Mouse (Mus musculus): ENCODE results near the gene Prmt7. TPM values are rescaled to one million over a fixed set of nuclear protein-coding genes. Genes with fewer than 3 reads are reported as not detected.

The Prmt7 gene
- 68.8 and 73.1 TPM in 2 replicates for polyA plus RNA-seq (2014; fragmentation: Nextera tagmentation; extraction: Ambion mirVana)

DNA sequence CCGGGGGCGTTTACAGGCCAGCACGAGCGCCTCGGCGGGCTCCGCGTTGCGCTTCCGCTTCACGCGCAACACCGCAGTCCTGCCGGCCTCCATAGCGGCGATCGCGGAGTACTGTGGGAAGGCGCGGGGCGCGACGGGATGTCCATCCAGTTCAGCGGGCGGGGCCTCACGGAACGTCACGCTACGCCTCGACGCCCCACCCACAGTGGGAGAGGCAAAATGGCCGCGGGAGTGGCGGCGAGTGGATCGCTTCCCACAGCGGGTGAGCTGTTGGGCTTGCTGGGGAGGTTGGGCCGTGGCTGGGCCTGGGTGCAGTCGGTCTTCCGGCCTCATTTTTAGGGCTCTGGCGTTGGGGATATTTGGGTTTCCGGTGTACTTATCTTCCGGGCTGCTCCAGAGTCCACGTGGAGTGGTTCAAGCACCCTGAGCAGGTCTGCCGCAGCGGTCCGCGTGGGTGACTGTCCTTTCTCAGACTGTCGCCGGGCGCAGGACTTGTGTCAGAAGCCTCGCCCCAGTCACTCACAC, at the start of gene Prmt7, which contains the start of gene Slc7a6os:
Gene Prmt7 (plus strand): TSS at position 116 of the 525 bp plus-strand sequence.
Gene Slc7a6os (minus strand): TSS at position 115 of the 525 bp plus-strand sequence.
- no peaks in the 10 kb centered on the region for H3K27me3 ChIP-seq (ENCODE audit: control insufficient read depth, insufficient read depth, low read length)
- H3K9ac ChIP-seq (ENCODE audit: low read length), result peak within 1 kb of the TSS; percentile 89
- DNase-seq (ENCODE audit: low spot score), result peak; percentile 97
- peak within 1 kb of the TSS; percentile 84 for H3K4me2 ChIP-seq (ENCODE audit: low read depth, low read length, severe bottlenecking)
- H3K4me1 ChIP-seq (replicated peaks; ENCODE audit: control insufficient read depth, insufficient read depth, low read length), result peaks cover 8% of the 10 kb centered on the region; the same call in 1 of the 2 replicates
- H3K4me3 ChIP-seq (ENCODE audit: low read depth, low read length), result peak within 1 kb of the TSS; percentile 85
- H3K36me3 ChIP-seq (ENCODE audit: control insufficient read depth, insufficient read depth, low read length), result no peaks in the 10 kb centered on the region; the same call in 1 of the 2 replicates
- peak; percentile 99 for ATAC-seq (replicated peaks; ENCODE audit: low FRiP score)
- under 1% methylated on average over 52 of the region's 52 CpGs for WGBS
- H3K27ac ChIP-seq (ENCODE audit: low read depth, low read length), result peak within 1 kb of the TSS; percentile 88
- no peaks in the 10 kb centered on the region for H3K9me3 ChIP-seq (ENCODE audit: control insufficient read depth, low read length)

DNA sequence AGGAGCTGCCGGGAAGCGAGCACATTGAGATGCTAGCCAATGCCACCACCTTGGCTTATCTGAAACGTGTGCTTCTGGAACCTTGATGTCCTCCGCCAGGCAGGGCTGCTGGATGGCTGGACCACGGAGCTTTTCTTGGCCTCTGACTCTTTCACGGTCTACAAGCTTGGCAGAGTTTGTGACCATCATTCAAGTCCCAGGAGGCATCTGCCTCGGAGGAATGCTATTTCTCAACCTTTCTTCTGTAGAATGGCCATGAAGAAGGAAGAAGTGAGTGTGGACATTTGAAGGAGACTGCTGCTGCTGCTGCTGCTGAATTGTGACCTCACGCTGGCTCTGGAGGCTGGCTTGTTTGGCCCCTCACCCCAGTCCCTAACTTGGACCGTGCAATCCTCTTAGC, 47.5 kb upstream of the Prmt7 start:
- DNase-seq (ENCODE audit: low spot score) (no peak), ATAC-seq (replicated peaks; ENCODE audit: low FRiP score) (no peak)
- no peak overlapping the region for H3K4me2 ChIP-seq (ENCODE audit: low read depth, low read length, severe bottlenecking)
- no peaks in the 10 kb centered on the region for H3K9me3 ChIP-seq (ENCODE audit: control insufficient read depth, low read length)
- no peaks in the 10 kb centered on the region for H3K27me3 ChIP-seq (ENCODE audit: control insufficient read depth, insufficient read depth, low read length)
- H3K4me3 ChIP-seq (ENCODE audit: low read depth, low read length), result no peak overlapping the region
- H3K36me3 ChIP-seq (ENCODE audit: control insufficient read depth, insufficient read depth, low read length), result no peaks in the 10 kb centered on the region; the same call in 1 of the 2 replicates
- H3K4me1 ChIP-seq (replicated peaks; ENCODE audit: control insufficient read depth, insufficient read depth, low read length), result no peaks in the 10 kb centered on the region; the same call in 1 of the 2 replicates
- WGBS, result 92% methylated on average over 9 of the region's 9 CpGs
- no peak overlapping the region for H3K9ac ChIP-seq (ENCODE audit: low read length)
- no peak overlapping the region for H3K27ac ChIP-seq (ENCODE audit: low read depth, low read length)

DNA sequence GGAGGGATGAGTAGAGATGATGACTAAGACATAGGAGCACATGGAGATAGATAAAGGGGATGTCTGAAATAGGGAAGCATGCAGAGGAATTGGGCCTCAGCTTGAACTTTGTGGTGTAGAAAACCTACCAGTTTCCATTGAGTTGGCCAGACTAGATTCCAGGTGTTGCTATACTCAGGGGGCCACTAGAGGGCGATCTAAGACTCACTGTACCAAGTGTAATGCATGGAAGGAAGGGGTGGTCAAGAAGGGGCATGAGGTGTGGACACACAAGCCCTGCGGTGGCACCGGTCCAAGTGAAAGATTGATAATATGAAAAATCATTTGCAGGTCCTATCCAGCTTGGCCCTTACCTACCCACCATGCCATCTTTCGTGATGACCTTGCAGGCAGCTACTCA, 45.3 kb upstream of the Prmt7 start:
- no peaks in the 10 kb centered on the region; the same call in 1 of the 2 replicates for H3K36me3 ChIP-seq (ENCODE audit: control insufficient read depth, insufficient read depth, low read length)
- no peak overlapping the region for H3K27ac ChIP-seq (ENCODE audit: low read depth, low read length)
- DNase-seq (ENCODE audit: low spot score) (peak; percentile 80), ATAC-seq (replicated peaks; ENCODE audit: low FRiP score) (no peak)
- no peaks in the 10 kb centered on the region for H3K9me3 ChIP-seq (ENCODE audit: control insufficient read depth, low read length)
- H3K27me3 ChIP-seq (ENCODE audit: control insufficient read depth, insufficient read depth, low read length), result no peaks in the 10 kb centered on the region
- no peak overlapping the region for H3K4me3 ChIP-seq (ENCODE audit: low read depth, low read length)
- H3K9ac ChIP-seq (ENCODE audit: low read length), result no peak overlapping the region
- 52% methylated on average over 4 of the region's 4 CpGs for whole genome bisulfite sequencing
- no peak overlapping the region for H3K4me2 ChIP-seq (ENCODE audit: low read depth, low read length, severe bottlenecking)
- no peaks in the 10 kb centered on the region; the same call in 1 of the 2 replicates for H3K4me1 ChIP-seq (replicated peaks; ENCODE audit: control insufficient read depth, insufficient read depth, low read length)

DNA sequence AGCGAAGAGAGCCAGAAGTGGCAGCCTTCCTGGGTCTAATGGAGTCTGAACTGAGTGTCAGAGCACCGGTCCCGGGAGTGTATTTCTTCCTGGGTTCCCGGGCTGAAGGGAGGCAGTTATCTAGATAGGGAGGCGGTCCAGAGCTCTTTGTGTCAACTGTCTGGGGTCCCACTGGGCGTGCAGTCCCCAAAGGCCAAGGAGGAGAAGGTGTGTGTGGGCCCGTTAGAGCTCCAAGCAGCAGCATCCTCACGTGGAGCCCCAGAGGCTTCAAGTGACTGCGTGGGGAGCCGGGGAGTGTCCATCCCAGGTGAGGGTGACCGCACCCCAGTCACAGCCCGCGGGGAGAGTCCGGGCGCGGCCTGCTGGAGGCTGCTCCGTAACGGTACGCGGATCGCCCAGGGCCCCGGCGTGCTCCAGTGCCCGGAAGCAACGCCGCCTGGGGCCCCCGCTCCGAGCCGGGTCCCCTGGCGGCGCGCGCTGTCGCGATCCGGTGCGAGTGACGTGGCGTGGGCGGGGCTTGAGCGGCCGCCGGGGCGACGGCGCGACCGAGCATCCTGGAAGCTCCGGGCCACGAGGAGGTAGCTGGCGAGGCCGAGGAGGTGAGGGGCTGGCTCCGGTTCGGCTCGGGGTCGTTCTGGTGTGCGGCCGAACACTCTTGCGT, 42.2 kb upstream of the Prmt7 start, which contains the start of gene Slc7a6:
Gene Slc7a6 (plus strand): TSS at position 502 of the 661 bp plus-strand sequence.
- peak within 1 kb of the TSS; percentile 83 for H3K4me3 ChIP-seq (ENCODE audit: low read depth, low read length)
- H3K9ac ChIP-seq (ENCODE audit: low read length), result peak within 1 kb of the TSS; percentile 92
- peak within 1 kb of the TSS; percentile 63 for H3K4me2 ChIP-seq (ENCODE audit: low read depth, low read length, severe bottlenecking)
- ATAC-seq (replicated peaks; ENCODE audit: low FRiP score) (peak; percentile 91), DNase-seq (ENCODE audit: low spot score) (peak; percentile 92)
- H3K27ac ChIP-seq (ENCODE audit: low read depth, low read length), result peak within 1 kb of the TSS; percentile 75
- no peaks in the 10 kb centered on the region; the same call in 1 of the 2 replicates for H3K4me1 ChIP-seq (replicated peaks; ENCODE audit: control insufficient read depth, insufficient read depth, low read length)
- H3K27me3 ChIP-seq (ENCODE audit: control insufficient read depth, insufficient read depth, low read length), result no peaks in the 10 kb centered on the region
- no peaks in the 10 kb centered on the region for H3K36me3 ChIP-seq (ENCODE audit: control insufficient read depth, insufficient read depth, low read length)
- H3K9me3 ChIP-seq (ENCODE audit: control insufficient read depth, low read length), result no peaks in the 10 kb centered on the region
- WGBS, result under 1% methylated on average over 58 of the region's 59 CpGs

- WGBS, result 3% methylated on average over 54 of the region's 54 CpGs
These were observed 41.5 kb upstream of the Prmt7 start for GRCm38 (mm10) chr8:106169017-106169933.

GRCm38 (mm10) chr8:106169934-106170480, 40.7 kb upstream of the Prmt7 start:
- Histone ChIP-seq H3K9ac (ENCODE audit: low read length) (peak overlapping the region; percentile 92), H3K36me3 (ENCODE audit: control insufficient read depth, insufficient read depth, low read length) (no peaks in the 10 kb centered on the region), H3K4me2 (ENCODE audit: low read depth, low read length, severe bottlenecking) (peak overlapping the region; percentile 63), H3K27me3 (ENCODE audit: control insufficient read depth, insufficient read depth, low read length) (no peaks in the 10 kb centered on the region), H3K9me3 (ENCODE audit: control insufficient read depth, low read length) (no peaks in the 10 kb centered on the region), H3K27ac (ENCODE audit: low read depth, low read length) (no peak overlapping the region), H3K4me1 (replicated peaks; ENCODE audit: control insufficient read depth, insufficient read depth, low read length) (no peaks in the 10 kb centered on the region; the same call in 1 of the 2 replicates), H3K4me3 (ENCODE audit: low read depth, low read length) (peak overlapping the region; percentile 83)
- no peak for ATAC-seq (replicated peaks; ENCODE audit: low FRiP score)
- no peak for DNase-seq (ENCODE audit: low spot score)
- 59% methylated on average over 6 of the region's 6 CpGs for WGBS

More at GRCm38 (mm10) chr8:106169017-106169933, 41.5 kb upstream of the Prmt7 start:
- H3K4me1 ChIP-seq (replicated peaks; ENCODE audit: control insufficient read depth, insufficient read depth, low read length), result no peaks in the 10 kb centered on the region; the same call in 1 of the 2 replicates
- peak overlapping the region; percentile 92 for H3K9ac ChIP-seq (ENCODE audit: low read length)
- DNase-seq (ENCODE audit: low spot score) (no peak), ATAC-seq (replicated peaks; ENCODE audit: low FRiP score) (peak; percentile 62)
- no peaks in the 10 kb centered on the region for H3K9me3 ChIP-seq (ENCODE audit: control insufficient read depth, low read length)
- no peaks in the 10 kb centered on the region for H3K36me3 ChIP-seq (ENCODE audit: control insufficient read depth, insufficient read depth, low read length)
- H3K27ac ChIP-seq (ENCODE audit: low read depth, low read length), result peak overlapping the region; percentile 75; the same call in 1 of the 2 replicates
- peak overlapping the region; percentile 83 for H3K4me3 ChIP-seq (ENCODE audit: low read depth, low read length)
- no peaks in the 10 kb centered on the region for H3K27me3 ChIP-seq (ENCODE audit: control insufficient read depth, insufficient read depth, low read length)
- H3K4me2 ChIP-seq (ENCODE audit: low read depth, low read length, severe bottlenecking), result peak overlapping the region; percentile 63

DNA sequence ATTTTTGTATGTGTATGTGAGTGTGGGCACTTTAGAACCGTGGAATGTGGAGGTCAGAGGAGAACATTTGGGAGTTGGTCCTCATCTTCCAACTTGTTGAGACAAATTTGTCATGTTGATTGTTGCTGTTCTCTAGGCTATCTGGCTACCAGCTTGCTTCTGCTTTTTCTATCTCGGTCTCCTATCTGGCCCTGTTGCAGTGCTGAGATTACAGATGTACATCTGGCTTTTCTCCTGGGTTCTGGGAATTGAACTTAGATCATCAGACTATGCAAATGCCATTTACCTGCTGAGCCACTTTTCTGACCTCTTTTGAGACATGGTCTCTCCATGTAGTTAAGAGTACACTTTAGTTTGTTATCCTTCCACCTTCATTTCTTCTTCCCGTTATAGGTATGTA, 37.2 kb upstream of the Prmt7 start:
- Histone ChIP-seq H3K36me3 (ENCODE audit: control insufficient read depth, insufficient read depth, low read length) (no peaks in the 10 kb centered on the region), H3K4me3 (ENCODE audit: low read depth, low read length) (no peak overlapping the region), H3K9ac (ENCODE audit: low read length) (no peak overlapping the region), H3K9me3 (ENCODE audit: control insufficient read depth, low read length) (no peaks in the 10 kb centered on the region), H3K27ac (ENCODE audit: low read depth, low read length) (no peak overlapping the region), H3K27me3 (ENCODE audit: control insufficient read depth, insufficient read depth, low read length) (no peaks in the 10 kb centered on the region), H3K4me2 (ENCODE audit: low read depth, low read length, severe bottlenecking) (no peak overlapping the region), H3K4me1 (replicated peaks; ENCODE audit: control insufficient read depth, insufficient read depth, low read length) (peaks cover 3% of the 10 kb centered on the region; the same call in 1 of the 2 replicates)
- ATAC-seq (replicated peaks; ENCODE audit: low FRiP score) (no peak), DNase-seq (ENCODE audit: low spot score) (no peak)
- 94% methylated on average over 3 of the region's 3 CpGs for WGBS

- WGBS, result 20% methylated on average over 1 of the region's 1 CpGs
- ATAC-seq (replicated peaks; ENCODE audit: low FRiP score) (no peak), DNase-seq (ENCODE audit: low spot score) (peak; percentile 28)
- Histone ChIP-seq H3K4me2 (ENCODE audit: low read depth, low read length, severe bottlenecking) (no peak overlapping the region), H3K9me3 (ENCODE audit: control insufficient read depth, low read length) (no peaks in the 10 kb centered on the region), H3K4me1 (replicated peaks; ENCODE audit: control insufficient read depth, insufficient read depth, low read length) (peaks cover 3% of the 10 kb centered on the region; the same call in 1 of the 2 replicates), H3K4me3 (ENCODE audit: low read depth, low read length) (no peak overlapping the region), H3K27ac (ENCODE audit: low read depth, low read length) (no peak overlapping the region), H3K27me3 (ENCODE audit: control insufficient read depth, insufficient read depth, low read length) (no peaks in the 10 kb centered on the region), H3K36me3 (ENCODE audit: control insufficient read depth, insufficient read depth, low read length) (no peaks in the 10 kb centered on the region), H3K9ac (ENCODE audit: low read length) (no peak overlapping the region)
These were observed 33.8 kb upstream of the Prmt7 start for GRCm38 (mm10) chr8:106176891-106177290.
